Mouse (Mus musculus) spleen, adult 2 months (tissue): ENCODE results near the gene Zfp853.

ENCODE experiments used
- CTCF ChIP-seq: fragments of 200-500 bp; IDR thresholded peaks from 2 replicates; pipeline ENCODE4 v1.5.1; 2011; ENCODE audit warnings: mild to moderate bottlenecking, inconsistent platforms; ENCODE audit not compliant: insufficient read depth, insufficient read length, insufficient replicate concordance; ENCODE audit errors: extremely low read depth
- POLR2A ChIP-seq: fragments of 200-500 bp; IDR thresholded peaks from 2 replicates; pipeline ENCODE4 v1.6.1; 2011; ENCODE audit warnings: low read depth, low read length, inconsistent platforms

DNA sequence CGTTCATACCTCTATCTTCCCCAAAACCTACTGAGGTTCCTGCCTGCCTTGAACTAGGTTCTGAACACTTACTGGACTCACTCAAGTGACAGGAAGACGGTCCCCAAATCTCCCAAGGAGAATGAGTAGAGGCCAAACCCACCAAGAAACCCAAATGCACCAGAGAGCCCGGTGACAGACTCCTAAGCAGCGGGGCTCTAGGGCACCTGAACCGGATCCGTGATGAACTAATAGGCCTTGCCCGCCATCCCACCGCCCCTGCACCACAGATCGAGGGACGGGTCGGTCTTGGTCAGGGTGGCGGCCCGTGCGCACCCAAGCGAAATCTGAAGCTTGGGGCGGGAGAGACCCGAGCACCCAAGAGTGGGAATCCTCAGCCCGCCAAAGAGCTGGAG is 40.6 kb downstream of the Zfp853 start:
- TF ChIP-seq CTCF: no peak
- TF ChIP-seq POLR2A: no peak
